Mouse (Mus musculus) adrenal gland, adult 2 months (tissue): ENCODE data around the gene Abca12. TPM values are rescaled to one million over a fixed set of nuclear protein-coding genes. Genes with fewer than 3 reads are reported as not detected.

Source experiments
- DNase-seq: peaks from one replicate; pipeline ENCODE4 v3.0.0; 2021
- long read RNA-seq: library from polyadenylated mRNA; stranded (forward); transcript quantifications from one replicate; pipeline ENCODE4 v2.0.0, GENCODE M21; 2021
- polyA plus RNA-seq: library from polyadenylated mRNA; depleted of rRNA; stranded (reverse); fragments of >200 nt; gene quantifications from 2 replicates; pipeline ENCODE4 v1.2.3, GENCODE M21; 2012; rRNA removed
- total RNA-seq, 2 experiments: library from RNA; stranded (reverse); gene quantifications; 2 replicates each; pipeline ENCODE4 v1.2.3; 2021

Abca12 gene
- not detected for total RNA-seq
- not detected in 2 replicates for polyA plus RNA-seq
- long read RNA-seq, result 0 reads

DNA sequence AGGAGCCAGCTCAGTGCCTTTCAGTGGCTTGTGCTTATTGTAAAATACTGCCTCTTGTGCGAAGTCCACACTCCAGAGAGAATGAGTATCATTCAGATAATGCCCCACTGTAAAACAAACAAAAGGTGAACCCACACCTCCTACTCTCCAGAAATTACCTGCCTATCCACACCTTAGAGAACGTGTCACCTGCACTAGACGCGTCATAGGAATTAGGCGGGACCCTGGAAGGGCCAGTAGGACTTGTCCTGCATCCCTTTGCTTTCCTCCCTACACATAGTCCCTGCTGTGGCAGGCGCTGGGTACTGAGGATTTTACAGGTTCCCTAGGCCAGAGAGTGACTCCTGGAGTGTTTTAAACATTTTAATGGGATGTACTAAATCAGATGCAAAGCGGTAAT is at the start of gene Abca12:
Gene Abca12 (minus strand): TSS at position 101 of the 400 bp plus-strand sequence.
- DNase-seq, result no peak

DNA sequence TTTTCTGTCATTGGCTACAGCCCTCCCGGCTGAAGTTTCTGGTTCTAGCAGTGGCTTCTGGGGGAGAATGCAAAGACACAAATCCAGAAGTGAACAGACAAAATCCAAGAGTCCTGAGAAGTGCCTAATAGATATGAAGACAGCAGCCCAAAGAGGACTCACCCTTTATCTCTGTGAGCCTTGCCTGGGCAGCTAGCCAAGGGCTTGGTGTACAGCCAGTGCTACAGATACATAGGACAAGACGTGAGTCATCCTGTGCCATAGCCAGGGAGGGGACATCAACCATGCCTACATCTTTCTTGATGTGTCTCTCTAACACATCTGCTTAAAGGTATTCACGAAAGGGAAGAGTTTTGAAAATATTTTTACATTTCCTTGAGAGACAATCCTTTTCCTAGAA is 43.3 kb upstream of the Abca12 start:
- DNase-seq, result peak; percentile 34

DNA sequence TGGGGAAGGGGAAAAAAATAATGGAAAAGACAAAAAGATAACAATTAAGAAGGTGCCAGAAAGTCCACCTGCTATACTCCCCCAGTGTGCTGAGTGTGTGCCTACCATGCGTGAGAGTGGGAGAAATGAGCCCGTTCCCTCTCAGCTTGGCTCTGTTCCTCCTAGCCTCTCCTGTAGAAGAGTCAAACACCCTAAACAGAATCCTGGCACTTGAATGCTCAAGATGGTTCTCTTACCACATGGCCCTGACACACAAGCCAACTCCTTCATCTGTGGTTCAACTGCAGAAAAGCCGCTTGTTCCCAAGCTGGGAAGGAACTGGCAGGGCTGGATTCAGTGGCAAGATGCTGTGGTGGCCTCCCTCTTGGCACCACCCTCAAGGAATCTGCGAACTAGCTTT is 32.7 kb upstream of the Abca12 start:
- DNase-seq, result no peak

DNA sequence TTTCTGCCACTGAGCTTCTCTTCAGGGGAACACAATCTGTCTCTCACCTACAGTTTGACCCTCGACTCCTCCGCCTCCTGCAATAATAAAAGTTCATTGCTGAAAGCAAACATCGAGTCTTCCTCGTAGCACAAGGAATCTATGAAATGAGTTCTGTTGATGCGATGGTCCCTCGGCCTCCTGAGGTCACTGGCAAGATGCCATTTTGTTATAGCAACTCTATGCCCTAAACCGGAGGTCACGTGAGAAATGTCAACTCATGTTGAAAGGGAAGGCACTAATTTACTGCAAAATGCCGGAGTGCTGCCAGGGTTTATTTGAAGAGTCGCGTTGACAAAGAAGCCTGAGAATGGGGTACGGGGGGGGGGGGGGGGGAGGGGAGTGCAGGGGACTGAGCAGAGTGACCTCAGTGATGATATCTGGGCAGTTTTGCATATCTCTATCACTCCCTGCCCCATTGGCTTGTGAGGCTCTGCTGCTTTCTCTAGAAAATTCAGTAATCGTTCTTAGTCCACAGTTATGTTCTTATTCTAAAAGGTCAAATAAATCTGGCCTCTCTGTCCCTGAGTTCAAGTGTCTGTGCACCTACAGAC is 7.1 kb upstream of the Abca12 start:
- DNase-seq, result no peak

- DNase-seq, result no peak
Observed at GRCm38 (mm10) chr1:71418467-71418866, 3.8 kb upstream of the Abca12 start.

DNA sequence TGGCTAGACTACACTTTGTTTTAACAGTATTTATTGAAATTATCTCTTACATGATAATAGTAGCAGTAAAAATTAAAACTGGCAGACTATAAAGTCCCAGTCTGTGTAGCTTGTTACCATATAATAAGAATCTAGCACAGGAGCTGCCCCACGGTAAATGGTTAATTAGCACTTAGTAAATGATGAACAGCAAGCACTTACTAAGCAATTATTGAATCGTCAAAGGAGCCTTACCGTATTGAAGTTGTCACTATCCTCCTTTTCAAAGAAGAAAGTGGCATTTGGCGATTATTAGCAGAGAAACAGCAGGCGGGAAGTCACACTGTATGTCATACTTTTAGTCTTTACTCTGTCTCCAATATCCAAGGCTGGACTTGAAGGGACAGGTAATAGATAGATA is 3.2 kb upstream of the Abca12 start:
- no peak for DNase-seq

- DNase-seq, result no peak
Observed at GRCm38 (mm10) chr1:71414084-71414483, 626 bp downstream of the Abca12 start.

DNA sequence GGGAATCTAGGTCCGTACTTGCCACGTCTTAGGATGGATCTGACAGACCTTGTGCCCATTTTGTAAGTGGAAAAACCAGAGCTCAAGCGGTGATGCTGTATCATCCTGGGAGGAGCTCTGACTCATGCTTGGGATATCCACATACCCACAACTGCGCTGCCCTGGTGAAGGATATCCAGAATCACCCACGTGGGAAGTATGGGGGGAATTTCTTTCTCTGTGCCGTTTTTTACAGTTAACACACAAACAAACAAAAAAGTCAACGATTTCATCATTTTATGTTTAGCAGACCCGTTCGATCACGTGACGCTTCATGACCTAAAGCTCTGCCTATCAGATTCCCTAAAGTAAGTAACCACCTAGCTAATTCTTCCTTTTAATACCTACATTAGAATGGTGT is 1.6 kb downstream of the Abca12 start:
- no peak for DNase-seq

DNA sequence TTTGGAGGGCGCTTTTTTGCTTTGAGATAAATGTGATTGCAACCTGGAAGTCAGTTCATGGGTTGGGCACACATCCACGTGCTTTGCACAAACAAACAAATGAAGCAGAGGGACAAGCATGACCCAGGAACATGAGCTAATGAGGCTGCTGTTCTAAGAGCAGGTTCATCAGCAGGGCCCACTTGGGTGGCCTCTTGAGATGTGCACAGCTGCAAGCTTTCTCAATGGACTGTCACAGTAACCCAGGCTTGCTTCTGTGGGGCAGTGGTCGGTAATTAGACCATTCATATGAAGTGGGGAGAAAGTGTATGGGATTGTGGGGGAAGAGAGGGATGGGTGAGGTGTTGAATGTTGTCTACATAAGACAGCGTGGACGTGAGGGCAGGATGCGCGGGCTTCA is 7.0 kb downstream of the Abca12 start:
- no peak for DNase-seq

GRCm38 (mm10) chr1:71397635-71398034 is 17.1 kb downstream of the Abca12 start:
- DNase-seq, result no peak

DNA sequence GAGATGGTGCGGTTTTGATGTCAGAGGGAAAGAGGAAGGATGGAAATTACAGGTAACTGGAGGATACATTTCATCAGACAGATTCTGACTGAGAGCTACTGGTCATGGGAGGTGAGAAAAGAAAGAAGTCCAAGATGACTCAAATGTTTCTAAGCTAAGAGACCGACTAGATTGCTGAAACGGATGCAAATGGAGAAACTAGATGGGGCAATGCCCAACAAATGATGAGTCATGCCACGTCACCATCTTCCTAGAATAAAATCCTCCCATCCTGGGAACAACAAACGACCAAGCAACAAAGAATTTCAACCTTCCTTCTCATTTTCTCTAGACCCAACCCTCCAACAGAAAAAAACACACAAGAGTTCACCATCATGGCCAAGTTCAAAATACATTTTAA is 18.6 kb downstream of the Abca12 start:
- no peak for DNase-seq

DNA sequence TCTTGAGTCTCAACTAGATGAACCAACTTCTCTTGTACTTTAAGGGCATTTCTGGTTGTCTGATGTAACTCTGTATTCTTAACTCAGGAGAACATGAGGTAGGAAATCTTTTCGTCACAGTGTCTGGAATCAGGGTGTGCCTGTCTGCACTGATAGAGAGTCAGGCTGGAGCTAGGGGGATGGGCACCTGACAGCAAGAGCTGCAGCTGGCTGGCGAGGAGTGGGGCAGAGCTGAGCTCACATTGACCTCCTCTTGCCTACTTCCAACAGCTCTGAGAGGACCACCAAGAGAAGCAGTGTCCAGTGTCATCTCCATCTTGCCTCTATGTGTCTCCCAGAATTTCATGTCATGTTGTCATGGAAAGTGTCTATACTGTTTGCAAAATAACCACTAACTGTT is 20.5 kb downstream of the Abca12 start:
- DNase-seq, result no peak

GRCm38 (mm10) chr1:71393489-71393888 is 21.2 kb downstream of the Abca12 start:
- no peak for DNase-seq

DNA sequence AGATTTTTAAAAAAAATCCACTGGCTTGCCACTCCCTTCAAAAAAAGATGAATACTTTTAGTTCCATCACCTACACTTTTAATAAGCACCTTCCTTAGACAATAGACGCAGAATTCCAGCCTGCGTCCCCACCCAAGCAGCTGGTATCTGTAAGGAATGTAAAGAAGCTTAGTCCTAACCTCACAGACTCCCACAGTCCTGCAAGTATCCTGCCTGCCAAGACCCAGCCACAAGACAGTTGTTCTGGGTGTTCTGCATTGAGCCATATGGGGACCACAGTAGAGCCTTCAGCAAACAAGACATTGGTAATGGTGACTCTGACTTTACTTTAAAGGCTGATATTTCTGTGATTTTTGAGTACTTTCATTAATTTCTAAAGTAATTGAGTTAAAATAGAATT is 22.2 kb downstream of the Abca12 start:
- DNase-seq, result no peak

DNA sequence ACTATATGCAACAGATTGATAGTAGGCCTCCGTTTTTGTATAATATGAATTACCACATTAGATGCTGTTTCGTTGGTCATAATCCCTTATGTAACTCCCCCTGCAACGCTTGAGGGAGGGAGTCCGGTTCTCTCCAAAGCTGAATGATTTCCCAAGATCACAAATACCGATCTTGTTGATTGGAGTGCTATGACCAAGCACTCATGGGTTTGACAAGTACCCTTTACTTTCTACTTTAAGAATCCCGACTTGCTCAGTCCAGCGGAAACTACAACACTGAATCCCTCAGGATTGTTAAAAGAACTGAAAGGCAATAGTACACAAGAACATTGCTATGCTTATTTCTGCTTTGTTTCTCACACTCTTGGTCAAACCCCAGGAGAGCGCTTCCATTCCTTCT is 28.1 kb downstream of the Abca12 start:
- DNase-seq, result no peak

GRCm38 (mm10) chr1:71384098-71384497 is 30.6 kb downstream of the Abca12 start:
- DNase-seq, result no peak

DNA sequence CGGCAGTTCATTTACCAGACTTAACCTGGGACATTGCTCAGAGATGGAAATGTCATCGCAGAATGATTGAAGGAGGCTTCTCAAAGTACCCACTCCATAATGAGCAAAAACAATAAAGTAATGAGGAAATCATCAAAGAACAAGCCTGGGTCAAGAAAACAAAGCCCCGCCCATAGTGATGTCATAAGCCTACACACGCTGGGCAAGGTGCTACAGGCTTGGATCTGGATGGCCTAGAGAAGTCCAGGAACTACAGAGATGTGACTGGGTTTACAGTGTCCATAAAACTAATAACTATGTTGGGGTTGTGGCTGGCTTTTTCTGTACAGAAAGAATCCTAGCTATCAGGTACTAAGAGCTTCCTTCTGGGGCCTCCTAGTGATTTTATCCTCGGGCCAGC is 41.6 kb downstream of the Abca12 start:
- no peak for DNase-seq

DNA sequence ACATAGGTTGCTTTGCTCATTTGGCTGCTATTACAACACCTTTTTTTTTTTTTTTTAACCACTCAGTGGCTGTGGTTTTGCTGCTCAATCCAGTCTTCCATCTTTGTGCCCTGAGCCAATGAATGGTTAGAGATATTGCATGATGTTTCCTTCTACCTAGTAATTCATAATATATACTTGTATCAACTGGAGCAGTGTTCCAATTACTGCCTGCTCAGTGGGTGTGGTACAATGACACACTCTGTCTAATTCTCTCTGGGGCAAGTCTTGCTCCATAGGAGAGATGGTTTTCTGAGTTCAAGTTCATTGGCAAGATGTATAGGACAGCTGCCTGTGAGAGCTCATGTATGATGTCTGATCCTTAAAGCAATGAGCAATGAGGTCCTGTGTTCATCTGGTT is 44.4 kb downstream of the Abca12 start:
- no peak for DNase-seq

- no peak for DNase-seq
Observed at GRCm38 (mm10) chr1:71367770-71368169, 46.9 kb downstream of the Abca12 start.

GRCm38 (mm10) chr1:71342861-71343554 is 71.7 kb downstream of the Abca12 start:
- DNase-seq, result no peak

GRCm38 (mm10) chr1:71342261-71342594 is 72.5 kb downstream of the Abca12 start:
- no peak for DNase-seq

DNA sequence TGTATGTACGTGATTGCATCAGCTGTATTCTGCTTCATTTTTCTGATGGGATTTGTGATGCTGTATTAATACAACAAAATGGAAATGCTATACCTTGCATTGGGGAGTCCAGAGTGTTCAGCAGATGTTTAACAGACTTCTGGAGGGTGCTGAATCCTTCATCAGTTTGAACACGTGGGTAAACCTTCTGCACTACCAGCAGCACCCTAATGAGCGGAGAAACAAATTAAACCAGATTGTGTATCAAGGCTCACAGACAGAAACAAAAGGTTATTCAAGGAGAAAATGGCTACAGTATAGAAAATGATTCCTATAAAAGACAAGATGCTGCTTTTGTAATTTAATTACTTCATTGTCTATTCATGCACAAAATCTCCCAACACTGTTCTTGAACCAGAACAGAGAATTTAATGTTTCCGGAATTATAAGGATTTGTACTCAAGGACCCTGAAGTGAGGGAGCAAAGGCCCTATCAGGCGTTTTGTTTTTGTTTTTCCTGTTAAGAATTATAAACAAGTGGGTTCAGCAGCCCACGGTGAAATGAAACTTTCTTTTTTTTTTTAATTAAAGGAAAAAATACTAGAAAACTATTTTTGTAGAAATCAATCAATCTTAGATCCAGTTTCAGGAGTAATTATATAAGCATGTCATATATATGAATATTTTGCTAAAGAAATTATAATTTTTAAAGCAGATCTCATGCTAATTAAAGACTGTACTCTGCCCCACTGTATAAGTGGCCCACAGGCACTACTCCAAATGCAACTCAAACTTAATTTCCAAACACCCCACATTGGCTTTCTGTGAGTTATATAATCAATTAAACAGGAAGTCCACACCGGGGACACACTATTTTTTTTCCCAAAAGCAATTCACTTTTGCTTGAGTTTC is 73.1 kb downstream of the Abca12 start:
- no peak for DNase-seq
